Mouse (Mus musculus) liver, postnatal 0 days (tissue): ENCODE data around the gene Gm11146.

Experiments used
- CTCF ChIP-seq: sonication (generic); IDR thresholded peaks from 2 replicates; pipeline ENCODE4 v1.5.1; 2016; ENCODE audit warnings: antibody characterized with exemption, low read depth
- EP300 ChIP-seq: IDR thresholded peaks from 2 replicates; pipeline ENCODE4 v1.6.1; 2016; ENCODE audit warnings: antibody characterized with exemption, low read depth, mild to moderate bottlenecking

DNA sequence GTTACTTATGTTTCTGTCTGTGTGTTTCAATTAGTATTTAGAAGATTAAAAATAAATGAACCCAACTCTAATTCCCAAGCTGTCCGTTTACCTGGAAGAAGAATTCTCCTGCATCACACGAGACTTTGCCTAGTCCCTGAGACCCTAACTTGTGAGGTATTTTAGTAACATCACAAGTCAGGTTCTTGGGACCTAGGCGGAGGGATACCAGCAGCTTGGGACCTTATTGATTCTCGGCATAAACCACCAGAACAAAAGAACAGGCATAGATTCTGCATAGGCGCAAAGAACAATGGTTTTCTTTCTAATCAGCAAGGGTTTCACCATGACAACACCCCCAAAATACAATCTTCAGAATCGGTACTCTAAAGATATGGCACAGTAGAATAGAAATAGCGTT lies 44.3 kb upstream of the Gm11146 start:
- TF ChIP-seq CTCF (no peak), EP300 (no peak)
